Mouse (Mus musculus): ENCODE results near the gene Ccz1.

Ccz1 gene

DNA sequence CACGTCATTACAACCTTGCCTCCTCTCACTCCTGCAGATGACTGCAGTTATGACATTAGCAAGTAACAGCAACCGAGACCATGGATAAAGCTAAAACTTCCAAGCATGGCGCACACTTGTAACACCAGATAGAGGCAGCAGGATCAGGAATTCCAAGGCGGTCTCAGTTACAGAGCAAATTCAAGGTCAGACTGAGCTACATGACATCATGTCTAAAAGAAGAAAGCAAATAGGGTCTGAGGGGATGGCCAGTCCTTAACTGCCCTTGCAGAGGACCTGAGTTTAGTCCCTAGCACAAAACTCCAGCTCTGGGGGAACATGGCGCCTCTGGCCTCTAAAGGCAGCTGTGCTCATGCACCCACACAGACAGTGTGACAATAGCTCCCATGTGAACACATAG lies 20.8 kb downstream of the Ccz1 start:
- DNase-seq (ENCODE audit: low read depth): no peak

DNA sequence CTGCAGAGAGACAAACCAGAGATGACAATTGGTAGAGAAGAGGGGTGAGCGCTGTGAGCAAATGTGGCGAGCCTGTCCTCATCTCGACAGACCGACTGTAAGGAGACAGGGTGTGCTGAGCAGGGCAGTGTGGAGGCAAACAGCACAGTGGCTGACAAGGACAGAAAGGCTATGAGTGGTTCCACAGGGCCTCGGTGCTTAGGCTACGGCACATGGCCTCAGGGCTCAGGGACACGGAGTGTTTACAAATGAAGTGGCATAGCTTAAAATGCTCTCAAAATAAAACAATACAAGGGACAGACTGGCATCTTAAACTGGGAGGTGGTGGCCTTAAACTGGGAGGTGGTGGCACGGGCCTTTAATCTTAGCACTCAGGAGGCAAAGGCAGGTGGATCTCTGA lies 21.4 kb downstream of the Ccz1 start:
- no peak for DNase-seq (ENCODE audit: low read depth)

DNA sequence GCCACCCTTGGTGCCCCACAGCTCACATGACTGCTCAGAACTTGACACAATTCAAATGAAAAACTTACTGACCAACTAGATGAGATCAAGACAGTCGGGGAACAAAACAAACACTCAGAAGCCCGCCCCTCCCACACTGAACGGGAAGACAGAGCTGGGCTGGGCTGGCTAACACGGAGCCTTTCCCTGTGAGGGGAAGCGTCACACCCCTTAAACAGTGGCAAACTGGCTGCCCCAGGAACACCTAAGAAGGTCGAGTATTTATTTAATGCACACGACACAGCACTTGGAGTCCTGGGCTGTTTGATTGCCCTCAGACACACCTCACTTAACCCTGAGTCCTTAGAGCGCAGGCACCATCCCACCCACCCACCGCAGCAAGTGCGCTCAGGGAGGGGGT lies 22.0 kb downstream of the Ccz1 start:
- no peak for DNase-seq (ENCODE audit: low read depth)

DNA sequence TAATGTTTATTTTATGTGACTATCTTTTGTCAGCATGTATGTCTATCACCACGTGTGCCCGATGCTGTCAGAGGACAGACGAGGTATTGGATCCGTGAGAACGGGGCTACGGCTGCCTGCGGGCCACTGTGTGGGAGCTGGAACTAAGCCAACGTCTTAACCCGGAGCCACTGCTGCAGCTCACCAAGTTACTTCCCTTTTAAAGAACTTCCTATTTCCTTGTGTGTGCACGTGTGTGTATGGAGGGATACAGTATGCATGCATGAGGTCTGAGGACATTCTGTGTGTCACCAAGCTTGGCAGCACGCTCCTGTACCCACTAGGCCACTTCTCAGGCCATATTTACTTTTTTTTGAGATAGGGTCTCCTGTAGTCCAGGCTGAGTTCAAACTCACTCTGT lies 24.6 kb downstream of the Ccz1 start:
- DNase-seq (ENCODE audit: low read depth): peak; percentile 59

DNA sequence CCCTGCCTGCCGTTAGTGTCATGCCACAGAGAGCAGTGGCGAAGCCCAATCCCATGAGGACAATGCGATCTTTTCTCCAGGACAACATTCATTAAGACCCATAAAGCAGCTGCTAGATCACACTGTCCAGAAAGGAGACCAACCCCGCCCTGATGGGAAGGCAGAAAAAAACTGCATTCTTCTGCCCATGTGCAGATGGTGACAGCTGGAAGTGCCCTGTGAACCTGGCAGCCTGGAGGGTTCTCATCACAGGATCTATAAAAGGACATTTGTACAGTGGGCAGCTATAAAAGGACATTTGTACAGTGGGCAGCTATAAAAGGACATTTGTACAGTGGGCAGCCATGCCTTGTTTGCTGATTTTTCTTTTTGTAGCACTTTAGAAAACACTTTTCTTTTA lies 25.6 kb downstream of the Ccz1 start:
- DNase-seq (ENCODE audit: low read depth): no peak

DNA sequence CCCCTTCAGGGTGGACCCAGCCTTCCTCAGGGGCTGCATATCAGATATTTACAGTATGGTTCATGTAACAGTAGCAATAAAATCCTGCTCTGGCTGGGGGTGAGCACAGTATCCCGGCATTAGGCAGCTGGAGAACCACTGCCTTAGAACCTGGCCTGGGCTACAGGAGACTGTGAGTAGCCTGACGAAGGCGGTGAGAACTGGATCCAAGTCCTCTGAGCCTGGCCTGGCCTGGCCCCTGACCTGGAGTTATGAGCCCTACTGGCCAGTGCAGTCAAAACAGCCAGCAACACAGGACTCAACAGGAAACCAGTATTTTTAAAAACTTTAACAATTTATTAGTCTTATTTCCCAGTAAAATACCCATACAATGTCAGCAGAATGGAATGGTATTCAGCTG lies 27.1 kb downstream of the Ccz1 start:
- no peak for DNase-seq (ENCODE audit: low read depth)

DNA sequence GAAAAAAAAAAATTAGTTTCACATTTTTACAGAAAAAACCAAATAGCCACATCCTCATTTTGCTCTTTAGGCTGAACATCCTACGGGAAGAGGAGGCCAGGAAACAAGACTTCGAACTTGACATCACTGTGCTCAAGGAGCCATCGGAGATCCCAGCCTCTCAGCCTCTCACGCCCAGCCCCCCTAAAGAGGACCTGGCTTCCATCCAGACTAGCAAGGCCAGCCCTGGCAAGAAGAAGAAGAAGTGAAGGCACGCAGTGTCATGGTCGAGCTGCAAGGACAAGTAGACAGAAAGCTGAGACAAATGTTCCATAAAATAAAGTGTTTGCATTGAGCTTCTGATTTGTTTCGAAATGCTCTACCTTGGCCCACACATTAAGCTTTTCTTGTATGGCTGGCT lies 29.3 kb downstream of the Ccz1 start:
- DNase-seq (ENCODE audit: low read depth): no peak

DNA sequence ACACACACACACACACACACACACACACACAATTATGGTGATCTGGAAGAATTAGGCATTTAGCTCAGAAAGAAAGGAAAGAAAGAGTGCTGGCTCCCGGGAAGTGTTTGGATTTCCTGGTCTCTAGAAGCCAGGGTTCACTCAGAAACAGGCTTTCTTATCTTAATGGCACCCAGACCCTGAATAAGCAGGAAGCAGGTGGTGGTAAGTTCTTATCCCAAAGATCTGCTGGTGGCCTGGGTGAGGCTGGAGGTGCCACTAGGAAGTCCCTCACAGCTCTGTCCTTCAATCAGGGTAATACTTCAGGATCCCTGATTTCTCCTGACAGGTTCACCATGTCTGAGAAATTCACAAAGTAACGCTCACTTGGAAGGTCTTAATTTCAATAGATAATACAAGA lies 32.3 kb downstream of the Ccz1 start:
- DNase-seq (ENCODE audit: low read depth): no peak

DNA sequence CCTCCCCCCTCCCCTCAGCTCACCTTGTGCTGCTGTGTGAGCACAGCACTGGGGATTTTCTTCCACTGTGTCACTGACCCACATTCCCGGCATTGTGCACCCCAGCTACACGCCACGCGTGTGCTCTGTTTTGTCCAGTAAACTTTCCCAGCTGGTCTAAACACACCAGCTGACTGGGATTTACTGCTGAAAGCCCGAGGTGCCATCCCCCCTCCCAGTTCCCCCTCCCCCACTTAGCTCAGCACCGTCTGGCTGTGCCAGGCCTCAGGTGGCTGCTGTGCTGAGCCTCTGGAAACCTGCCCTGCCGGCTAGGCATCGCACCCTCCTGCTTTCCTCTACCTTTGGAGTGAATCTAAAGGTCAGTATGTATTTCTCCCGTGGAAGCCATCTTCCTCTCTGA lies 33.8 kb downstream of the Ccz1 start:
- no peak for DNase-seq (ENCODE audit: low read depth)

DNA sequence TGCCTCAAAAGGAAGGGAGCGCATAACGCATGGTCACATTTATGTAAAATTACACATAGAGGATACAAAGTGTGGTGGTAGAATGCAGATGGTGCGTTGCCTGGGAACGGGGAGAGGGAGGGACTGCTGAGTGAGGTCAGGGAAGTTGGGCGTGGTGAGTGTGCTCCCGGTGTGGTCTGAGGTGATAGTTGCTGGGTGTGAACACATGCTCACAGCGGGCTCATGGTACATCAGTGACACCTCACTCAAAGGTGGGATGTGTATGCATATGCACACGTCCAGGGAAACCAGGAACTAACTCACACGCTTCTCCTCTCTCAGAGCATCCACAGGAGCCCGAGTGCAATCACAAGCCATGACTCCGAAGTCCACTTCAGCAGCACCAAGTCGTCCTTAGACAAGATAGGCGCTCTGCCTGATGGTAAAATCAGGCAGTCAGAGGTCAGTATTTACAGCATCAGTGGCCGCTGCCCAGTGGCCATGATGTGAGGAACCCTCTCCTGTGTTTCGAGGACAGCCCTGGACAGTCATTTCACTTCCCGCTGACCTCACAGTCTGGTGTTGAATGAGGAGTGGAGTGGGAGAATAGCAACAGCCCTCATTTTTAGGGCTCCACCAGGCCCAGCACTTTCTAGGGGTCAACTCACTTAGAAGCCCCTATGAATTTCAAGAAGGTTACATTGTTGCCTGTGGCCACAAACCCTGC lies 37.8 kb downstream of the Ccz1 start:
- DNase-seq (ENCODE audit: low read depth): no peak

DNA sequence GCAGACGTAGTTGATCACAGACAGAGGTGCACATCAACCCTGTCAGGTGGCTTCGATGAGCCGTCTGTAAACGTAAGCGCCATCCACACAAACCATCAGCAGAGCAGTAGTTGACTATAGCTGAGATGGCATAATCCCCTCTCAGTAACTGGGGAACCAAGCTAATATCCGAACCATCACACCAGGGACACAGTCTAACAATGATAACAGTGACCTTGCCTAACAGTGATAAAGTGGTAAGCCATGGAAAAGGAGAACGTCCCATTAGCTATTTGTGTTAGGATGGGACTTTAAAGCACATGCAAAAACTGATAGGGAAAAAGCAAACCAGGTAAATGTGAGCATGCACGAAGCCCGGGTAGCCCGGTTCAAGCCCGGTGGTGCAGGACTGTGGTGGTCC lies 38.4 kb downstream of the Ccz1 start:
- DNase-seq (ENCODE audit: low read depth): no peak

DNA sequence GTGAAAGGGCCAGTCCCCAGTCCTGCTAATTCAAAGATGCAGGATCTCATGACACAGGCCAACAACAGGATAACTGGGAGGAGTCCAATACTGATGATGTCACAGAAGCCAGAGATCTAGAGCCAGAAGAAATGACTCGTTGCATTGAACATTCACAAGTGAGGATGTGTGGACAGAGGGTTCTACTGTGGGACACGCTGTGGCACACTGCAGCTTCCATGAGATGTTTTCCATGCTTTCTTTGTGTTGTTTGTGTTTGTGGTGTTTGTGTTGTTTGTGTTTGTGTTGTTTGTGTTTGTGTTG lies 39.1 kb downstream of the Ccz1 start:
- no peak for DNase-seq (ENCODE audit: low read depth)

DNA sequence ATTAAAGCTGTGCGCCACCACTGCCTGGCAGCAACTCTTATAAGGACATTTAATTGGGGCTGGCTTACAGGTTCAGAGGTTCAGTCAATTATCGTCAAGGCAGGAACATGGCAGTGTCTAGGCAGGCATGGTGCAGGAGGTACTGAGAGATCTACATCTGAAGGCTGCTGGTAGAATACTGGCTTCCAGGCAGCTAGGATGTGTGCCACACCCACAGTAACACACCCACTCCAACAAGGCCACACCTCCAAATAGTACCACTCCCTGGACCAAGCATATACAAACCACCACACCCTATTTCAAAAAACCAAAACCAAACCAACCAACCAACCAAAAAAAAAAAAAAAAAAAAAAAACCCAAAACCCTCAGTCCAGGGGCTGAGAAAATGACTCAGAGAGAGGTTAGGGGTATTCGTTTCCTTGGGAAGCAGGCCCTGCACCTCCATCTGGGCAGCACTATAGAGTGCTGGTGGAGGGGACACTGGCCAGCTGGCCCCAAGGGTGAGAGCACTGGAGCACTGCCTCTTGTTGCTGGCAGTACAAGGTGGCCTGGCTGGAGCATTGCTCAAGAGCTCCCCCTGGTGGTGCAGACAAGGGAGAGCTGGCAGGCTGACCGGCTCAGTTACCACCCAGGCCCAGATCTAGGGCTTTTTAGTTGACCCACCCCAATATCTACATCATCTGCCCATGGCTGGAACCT lies 39.6 kb downstream of the Ccz1 start:
- peak; percentile 87 for DNase-seq (ENCODE audit: low read depth)

DNA sequence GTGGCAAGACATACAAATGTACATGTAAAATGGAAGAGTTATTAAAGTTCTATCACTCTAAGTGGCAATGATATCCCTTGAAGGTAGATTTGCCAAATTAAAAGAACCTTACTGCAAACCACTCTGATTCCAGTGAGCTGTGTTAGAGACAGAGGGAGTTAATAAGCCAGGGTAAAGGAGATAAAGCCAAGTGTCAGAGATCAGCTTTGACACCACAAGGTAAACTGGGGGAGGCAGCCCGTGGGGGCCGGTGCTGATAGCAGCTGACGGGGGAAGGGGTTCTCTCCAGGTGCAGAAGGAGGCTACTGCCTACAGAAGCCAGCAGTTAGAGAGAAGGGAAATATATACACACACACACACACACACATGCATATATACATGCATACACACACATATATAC lies 42.0 kb downstream of the Ccz1 start:
- DNase-seq (ENCODE audit: low read depth): no peak

DNA sequence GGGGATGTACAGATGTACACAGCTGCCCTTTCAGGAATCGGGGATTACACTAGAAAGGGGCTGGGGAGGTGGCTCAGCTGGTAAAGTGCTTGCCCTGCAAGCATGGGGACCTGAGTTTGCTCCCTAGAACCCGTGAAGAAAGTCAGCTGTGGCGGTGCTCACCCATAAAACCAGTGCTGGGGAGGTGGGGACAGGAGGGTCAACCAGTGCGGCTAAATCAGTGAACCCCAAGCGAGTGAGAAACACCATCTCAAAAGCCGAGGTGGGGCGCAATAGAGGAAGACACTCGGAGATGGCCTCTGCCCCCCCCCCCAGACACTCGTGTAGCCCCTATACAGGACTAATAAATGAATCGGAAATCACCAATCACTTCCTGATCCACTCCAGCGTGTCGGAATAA lies 48.0 kb downstream of the Ccz1 start:
- DNase-seq (ENCODE audit: low read depth): no peak

DNA sequence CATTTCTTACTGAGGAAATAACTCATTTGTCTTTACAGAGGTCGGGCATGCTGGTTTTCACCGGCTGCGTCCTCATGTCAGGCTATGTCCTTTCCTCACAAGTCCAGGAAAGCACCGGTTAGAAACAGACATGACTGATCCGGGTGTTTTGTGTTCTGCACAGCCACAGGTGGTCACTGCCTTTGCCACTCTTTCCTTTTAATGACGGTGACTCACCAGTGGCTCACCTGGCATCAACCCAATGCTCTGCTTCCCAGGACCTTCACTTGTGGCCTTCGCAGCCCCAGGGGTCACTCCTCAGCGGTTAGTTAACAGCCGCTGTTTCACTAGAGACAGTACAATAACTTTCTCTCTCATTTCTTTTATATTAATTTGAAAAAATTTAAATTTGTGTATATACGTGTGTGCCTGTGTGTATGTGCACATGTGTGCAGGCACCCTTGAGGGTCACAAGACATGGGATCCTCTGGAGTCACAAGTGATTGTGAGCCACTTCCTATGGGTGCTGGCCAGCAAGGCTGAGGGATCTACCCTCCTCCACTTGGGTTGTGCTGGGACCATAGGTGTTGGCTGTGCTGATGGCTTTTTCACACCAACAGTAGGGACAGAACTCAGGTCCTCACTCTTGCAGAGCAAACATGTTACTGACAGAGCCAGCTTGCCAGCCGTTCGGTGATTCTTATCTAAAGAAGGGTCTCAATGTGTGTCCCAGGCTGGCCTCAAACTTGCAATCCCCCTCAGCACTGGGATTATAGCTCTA lies 48.9 kb downstream of the Ccz1 start:
- DNase-seq (ENCODE audit: low read depth): peak; percentile 75

DNA sequence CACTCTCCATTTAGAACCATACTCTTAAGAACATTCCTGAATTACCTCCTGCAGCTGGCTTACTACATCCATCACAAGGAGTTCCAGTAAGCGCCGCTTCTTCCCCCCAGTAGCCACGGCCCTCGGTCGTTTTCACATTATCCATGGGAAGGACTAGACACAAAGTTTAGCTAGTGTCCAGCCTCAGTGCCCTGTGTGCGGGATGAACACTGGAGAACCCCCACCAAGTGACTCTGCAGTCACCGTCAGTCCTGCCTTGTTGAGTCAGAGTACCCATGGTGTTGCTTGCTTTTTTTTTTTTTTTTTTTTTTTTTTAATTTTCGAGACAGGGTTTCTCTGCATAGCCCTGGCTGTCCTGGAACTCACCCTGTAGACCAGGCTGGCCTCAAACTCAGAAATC lies 53.5 kb downstream of the Ccz1 start:
- DNase-seq (ENCODE audit: low read depth): no peak

DNA sequence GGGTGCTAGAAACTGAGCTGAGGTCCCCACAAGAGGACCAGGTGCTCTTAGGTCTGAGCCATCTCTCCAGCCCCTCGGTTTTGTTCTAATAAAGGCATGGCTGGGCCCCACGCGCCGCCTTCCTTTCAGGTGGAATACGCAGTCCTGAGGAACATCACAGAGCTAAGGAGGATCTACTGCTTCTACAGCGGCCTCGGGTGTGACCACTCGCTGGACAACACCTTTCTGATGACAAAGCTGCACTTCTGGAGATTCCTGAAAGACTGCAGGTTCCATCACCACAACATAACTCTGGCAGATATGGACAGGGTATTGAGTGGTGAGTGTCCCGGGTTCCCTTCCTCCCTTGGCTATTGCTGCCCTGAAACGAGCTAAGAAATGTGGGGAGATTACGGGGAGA lies 55.1 kb downstream of the Ccz1 start:
- no peak for DNase-seq (ENCODE audit: low read depth)

DNA sequence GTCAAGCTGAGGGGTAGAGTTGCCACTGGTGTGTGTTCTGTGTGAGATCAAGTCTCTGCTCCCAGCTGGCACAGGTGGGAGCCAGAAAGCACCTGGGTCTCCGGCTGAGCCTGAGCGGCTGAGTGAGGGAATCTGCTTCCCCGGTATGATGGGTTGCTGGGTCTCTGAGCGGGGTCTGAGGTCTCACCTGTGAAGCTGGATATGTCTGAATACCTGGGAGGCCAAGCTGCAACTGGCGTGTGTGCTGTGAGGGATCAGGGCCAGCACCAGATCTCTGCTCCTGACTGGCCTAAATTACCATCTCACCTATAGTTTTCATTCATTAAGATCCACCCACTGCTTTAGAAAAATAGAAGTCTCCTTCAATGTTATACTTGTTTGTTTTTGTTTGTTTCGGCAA lies 57.6 kb downstream of the Ccz1 start:
- DNase-seq (ENCODE audit: low read depth): no peak

DNA sequence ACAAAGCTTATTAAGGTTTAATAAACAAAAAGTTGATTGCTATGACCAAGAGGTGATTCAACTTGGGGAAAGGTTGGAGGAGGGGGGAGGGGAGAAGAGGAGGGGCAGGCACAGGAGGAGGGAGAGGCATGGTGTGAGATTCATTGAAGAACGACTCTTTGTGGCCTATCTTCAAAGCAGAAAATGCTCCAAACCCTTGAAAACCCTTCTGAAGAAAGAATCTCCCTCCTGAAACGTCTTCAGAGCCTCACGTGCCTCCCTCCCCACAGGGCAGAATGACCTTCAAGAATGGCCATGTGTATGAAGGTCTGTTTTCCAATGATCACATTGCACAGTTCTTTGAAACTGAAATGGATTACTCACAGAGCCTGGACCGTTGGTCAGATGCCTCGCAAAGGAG lies 64.7 kb downstream of the Ccz1 start:
- DNase-seq (ENCODE audit: low read depth): no peak

DNA sequence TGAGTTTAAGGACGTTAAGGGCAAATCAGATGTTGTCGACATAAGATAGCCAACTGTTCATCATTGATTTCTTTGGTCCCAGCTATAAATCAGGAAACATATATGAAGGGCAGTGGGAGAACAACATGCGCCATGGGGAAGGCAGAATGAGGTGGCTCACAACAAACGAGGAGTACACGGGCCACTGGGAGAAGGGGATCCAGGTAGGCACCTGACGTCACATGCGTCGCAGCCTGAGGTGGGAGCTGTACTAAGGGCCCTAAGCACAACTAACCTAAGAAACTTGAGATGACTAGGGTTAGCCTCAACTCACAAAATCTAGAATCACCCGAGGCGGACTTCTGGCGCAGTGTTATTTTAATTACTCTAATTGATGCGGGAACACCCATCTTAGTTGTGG lies 66.3 kb downstream of the Ccz1 start:
- DNase-seq (ENCODE audit: low read depth): no peak

DNA sequence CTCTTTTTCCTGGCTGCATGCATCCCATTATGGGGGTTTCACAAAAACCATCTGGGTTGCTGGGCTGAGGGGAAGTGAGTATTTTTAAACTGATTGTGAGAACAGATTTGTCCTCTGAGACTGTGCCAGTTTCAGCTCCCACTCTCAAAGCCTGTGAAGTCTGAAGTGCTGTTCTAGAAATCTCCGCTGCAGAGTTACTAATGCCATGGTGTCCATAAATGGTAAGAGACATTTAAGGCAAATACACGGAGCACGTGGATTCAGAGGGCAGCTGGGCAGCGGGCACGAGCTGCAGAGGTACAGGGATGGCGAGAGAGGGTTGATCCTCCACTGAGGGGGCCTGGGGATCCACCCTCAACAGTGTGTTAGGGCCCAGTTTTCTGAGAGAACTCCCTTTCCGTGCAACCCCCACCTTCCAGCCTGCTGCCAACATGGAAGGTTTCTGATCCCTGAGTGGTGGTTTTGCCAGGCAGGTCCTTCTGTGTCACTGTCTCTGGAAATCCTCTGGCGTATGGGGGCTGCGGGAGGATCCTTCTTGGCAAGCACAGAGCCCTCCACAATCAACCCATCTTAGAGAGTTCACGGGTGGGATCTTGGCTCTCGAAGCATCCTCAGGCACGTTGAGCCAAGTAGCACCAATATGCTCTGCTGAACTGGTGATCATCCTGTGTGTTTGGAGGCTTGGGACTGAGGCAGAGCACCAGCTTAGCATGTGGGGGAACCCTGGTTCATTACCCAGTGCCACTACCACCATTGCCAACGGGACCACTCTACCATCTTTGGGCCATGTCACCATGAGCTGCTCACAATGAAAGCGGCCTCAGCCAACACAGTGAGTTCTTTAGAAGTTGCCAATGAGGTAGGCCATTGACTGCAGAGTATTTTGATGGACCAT lies 71.2 kb downstream of the Ccz1 start:
- no peak for DNase-seq (ENCODE audit: low read depth)

DNA sequence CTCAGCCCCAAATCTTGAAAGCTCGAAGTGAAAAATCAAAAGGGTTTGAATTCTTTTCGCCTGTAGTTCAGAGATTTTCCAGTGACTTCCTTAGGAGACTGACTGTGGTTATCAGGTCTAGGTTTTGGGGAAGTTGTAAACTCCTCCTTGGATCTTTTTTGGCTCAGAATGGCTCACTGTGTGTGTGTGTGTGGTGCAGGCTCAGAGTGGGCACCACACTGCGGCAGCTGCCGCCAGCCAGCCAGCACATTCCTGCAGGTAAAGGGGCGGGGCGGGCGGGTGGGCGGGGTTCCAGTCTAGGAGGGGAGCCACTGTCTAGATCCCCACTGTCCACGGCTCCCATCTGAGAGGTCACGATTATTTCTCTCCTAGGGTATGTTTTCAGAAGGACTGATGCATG lies 73.1 kb downstream of the Ccz1 start:
- no peak for DNase-seq (ENCODE audit: low read depth)
